Mouse (Mus musculus) R1 (cell line): ENCODE measurements around the gene Scube1.

Source experiments
- DNase-seq: peaks from one replicate; pipeline ENCODE4 v3.0.0-alpha.2; 2018; ENCODE audit warnings: low read depth, low spot score

The Scube1 gene

GRCm38 (mm10) chr15:83724886-83725269 is at the start of gene Scube1:
Gene Scube1, minus strand, starts transcription at chr15:83725021.
- DNase-seq = peak; percentile 86

- no peak for DNase-seq
Measured at GRCm38 (mm10) chr15:83772953-83773352, 48.1 kb upstream of the Scube1 start.

DNA sequence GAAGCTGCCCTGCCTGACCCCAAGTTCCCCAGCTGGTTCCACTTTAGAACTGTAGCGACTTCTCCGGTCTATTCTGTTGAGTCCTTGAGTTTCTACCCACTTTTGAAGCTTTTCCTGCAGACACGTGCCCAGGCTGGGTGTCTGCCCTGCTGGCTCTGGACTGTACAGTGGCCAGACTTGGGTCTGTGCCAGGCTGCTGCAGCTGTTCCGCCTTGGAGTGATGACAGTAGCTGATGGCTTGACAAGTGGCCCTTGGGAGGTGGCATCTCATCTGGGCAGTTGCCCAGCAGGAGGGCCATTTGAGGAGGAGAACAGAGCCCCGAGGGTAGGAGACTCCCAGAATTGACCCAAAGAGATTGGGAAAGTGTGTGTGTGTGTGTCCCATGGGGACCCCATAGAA is 47.6 kb upstream of the Scube1 start:
- DNase-seq = no peak

GRCm38 (mm10) chr15:83771346-83772053 is 46.7 kb upstream of the Scube1 start:
- DNase-seq = no peak

- peak; percentile 14 for DNase-seq
Measured at GRCm38 (mm10) chr15:83765388-83766029, 40.7 kb upstream of the Scube1 start.

- no peak for DNase-seq
Measured at GRCm38 (mm10) chr15:83761512-83761911, 36.7 kb upstream of the Scube1 start.

- peak; percentile 75 for DNase-seq
Measured at GRCm38 (mm10) chr15:83760683-83761082, 35.9 kb upstream of the Scube1 start.

DNA sequence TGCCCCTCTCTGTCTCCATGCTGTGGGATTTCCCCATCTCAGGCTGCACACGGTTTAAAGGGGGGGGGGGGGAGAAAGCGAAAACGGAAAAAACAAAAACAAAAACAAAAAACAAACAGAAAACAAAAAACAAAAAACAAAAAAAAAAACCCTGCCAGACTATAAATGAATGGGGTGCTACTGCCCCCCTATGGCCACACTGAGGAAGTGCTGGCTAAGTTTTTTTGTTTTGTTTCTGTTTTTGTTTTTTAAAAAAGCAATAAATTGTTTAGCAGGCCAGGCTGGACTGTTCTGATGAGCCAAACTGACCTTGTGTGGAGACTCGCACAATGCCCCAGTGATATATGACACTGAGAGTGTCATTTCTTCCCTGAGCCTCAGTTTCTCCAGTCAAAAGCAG is 34.1 kb upstream of the Scube1 start:
- DNase-seq = no peak

DNA sequence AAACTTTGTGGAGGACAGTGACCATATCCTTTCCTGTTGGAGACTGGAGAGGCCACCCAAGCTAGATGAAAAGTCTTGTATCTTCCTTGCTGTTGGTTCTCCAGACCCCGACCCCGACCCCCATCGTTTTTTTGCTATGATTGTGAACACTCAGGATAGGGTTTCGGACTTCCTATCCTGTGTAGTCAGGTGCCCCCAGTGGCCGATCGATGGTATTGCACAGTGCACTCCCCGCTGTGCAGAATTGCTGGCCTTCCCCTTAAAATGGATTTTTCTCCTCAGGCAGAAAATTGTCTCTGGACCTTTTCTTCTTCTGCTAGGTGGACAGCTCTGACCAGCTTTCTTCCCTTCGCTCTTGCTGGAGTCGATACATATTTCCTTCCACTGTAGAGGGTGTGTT is 31.9 kb upstream of the Scube1 start:
- peak; percentile 66 for DNase-seq

GRCm38 (mm10) chr15:83749436-83749835 is 24.6 kb upstream of the Scube1 start:
- DNase-seq = peak; percentile 92

- peak; percentile 75 for DNase-seq
Measured at GRCm38 (mm10) chr15:83748986-83749385, 24.2 kb upstream of the Scube1 start.

GRCm38 (mm10) chr15:83746311-83746710 is 21.5 kb upstream of the Scube1 start:
- no peak for DNase-seq

- DNase-seq = no peak
Measured at GRCm38 (mm10) chr15:83742018-83742417, 17.2 kb upstream of the Scube1 start.

GRCm38 (mm10) chr15:83740676-83741422 is 16.0 kb upstream of the Scube1 start:
- DNase-seq = no peak

GRCm38 (mm10) chr15:83727626-83728025 is 2.8 kb upstream of the Scube1 start:
- DNase-seq = peak; percentile 39

- no peak for DNase-seq
Measured at GRCm38 (mm10) chr15:83726741-83727140, 1.9 kb upstream of the Scube1 start.

DNA sequence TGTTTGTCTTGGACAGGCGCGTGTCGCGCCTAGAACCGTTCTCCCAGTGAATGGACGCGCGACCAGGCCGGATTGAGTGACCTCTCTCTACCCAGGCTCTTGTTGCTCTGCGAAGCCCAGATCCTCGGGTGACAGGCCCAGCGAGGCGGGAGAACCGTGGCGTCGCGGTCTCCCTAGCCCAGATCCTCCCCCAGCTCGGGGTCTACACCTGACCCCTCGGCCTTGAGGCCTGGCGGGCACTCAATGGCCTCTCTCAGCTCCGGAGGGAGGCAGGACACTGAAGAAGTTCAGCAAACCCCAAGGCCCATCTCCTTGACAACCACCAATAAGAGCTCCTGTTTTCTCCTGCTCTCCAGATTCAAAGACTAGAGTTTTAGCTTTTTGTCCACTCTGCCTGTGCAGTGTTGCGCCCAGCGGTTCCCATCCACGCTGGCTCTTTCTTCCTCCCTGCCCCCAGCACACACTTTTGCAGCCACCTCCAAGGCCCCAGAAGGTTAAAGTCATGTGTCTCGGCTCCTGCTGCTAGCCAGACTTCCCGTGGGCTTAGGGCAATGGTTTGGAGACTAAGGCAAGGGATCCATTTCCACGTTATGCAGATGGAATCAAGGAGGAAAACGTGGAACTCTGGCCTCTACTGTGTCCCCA is 857 bp upstream of the Scube1 start:
- peak; percentile 16 for DNase-seq

DNA sequence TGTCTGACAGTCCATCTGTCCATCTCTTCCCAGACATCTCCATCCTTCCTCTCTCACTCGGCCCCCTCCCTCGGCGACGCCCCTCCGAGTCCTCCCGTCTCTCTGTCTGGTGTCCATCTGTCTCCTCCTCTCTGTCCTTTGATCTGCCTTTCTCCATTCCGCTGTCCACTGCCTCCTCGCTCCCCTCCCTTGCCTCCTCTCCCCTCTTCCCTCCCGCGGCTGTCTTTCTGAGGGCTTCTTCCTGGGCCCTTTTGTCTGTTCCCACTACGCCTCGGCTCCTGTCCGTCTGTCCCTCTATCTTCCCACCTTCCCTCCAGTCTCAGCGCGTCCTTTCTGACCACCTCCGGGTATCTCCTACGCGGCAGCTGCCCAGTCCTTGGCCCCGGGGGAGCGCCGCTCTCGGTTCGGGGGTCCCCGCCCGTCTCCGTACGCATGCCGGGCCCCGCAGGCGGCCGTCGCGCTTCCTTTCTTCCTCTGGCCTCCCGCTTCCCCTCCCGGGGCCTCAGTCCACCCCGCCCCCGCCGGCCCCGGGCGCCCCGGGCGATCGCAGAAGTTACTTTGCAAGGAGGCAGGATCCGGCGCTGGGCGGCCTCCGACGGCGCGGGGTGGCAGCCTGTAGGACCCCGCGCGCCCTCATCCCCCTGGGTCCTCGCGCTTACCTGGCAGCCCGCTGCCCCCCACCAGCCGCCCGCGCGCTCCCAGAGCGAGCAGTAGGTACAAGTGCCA is 498 bp downstream of the Scube1 start:
- peak; percentile 19 for DNase-seq

- no peak for DNase-seq
Measured at GRCm38 (mm10) chr15:83715582-83716228, 9.1 kb downstream of the Scube1 start.

GRCm38 (mm10) chr15:83712798-83713197 is 12.0 kb downstream of the Scube1 start:
- DNase-seq = no peak

DNA sequence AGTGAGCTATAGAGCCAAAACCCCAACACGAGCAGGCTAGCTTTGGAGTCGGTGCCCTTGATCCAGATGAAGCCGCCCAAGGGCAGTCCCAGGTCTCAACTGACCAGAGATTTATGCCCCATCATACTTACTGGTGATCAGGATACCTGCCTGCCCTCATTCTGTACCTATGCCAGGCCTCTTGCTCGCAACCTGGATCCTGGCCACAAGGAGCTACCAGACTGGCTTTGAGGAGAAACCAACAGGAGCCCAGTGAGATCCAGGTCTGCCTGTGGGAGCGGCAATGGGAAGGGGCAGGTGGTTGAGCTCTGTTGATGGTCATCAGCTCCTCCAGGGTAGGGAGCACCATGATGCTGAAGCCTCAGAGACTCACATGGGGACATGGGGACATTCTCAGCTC is 12.5 kb downstream of the Scube1 start:
- no peak for DNase-seq
